Mouse (Mus musculus): ENCODE measurements around the gene Mfap4.

Mfap4 gene

DNA sequence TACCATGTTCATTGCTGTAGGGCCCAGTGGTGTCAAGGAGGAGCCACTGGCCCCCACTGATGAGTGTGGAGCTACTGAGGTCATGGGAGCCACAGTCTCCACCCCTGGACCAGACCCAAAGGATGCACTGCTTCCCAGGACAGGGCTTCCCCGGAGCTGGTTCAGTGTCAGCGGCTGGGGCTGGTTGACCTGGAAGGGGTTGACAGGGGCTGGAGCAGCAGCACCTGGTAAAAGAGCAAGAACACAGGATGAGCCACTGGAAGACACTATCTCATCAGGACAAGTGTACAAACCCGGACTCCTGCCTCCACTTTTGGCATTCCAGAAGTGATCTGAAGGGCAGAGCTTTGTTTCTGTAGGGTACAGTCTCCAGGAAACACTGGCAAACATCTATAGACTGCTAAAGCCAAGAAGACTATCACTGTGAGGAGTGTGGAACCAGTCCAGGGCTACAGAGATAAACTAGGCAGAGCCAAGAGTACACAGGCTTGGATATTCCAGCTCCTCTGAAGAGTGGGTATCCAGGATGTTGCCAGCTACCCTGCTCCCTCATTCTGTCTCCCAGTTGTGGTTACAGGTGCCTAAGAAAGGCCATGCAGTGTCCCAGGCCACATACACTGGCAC lies 34.4 kb downstream of the Mfap4 start:
- no peak for DNase-seq

DNA sequence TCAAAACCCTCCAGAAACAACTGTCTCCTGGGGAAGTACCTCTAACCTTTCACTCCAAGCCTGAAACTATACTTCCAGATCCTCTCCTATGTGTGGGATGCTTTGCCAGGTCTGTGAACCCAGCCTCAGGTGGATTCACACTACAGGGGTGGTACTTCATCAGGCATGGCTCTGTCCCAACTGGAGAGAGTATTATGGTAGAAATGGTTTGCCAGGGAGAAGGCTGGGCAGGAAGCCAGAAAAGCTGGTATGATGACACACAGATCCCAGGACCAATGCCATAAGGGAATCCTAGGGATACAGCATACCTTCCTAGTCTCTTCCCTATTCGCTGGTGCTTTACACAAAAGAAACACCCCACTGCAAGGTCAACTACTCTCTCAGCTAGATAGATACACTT lies 41.6 kb downstream of the Mfap4 start:
- no peak for DNase-seq

DNA sequence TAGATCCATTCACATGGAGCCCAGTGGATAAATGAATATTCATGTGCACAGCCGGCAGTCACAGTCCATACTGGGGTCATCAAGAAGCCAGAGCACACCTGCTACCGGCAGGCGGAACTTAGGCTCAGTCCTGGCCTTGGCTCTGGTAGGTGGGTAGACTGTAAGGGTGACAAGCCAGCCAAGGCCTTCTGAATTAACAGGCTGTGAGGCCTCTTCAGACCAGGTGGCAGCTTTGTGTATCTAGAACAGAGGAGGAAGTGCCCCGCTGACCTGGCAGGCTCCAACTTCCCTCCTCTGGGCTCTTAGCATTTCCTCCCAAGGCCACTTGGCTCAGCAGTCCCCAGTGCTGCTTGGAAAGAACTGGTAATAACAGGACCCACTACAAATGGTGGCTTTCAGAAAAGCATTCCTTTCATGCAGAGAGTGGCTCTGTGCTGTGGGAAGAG lies 44.1 kb downstream of the Mfap4 start:
- DNase-seq, result peak; percentile 68

DNA sequence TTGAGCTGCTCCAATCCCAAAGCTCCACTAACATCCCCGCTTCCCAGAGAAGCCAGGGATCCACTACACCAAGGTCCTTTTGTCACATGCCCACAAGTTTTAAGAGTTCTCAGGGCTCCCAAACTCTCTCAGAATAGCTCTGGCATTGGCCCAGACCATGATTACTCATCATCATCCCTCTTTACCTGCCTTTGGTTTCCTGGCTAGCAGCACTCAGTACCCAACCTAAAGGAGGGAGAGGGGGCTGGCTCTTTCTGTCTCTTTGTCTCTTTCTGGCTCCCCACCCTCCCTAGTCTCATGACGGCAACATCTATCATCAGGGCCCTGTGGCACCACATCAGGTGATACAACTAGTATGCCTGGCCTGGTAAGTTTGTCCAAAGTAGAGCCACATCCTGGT lies 47.6 kb downstream of the Mfap4 start:
- peak; percentile 48 for DNase-seq

DNA sequence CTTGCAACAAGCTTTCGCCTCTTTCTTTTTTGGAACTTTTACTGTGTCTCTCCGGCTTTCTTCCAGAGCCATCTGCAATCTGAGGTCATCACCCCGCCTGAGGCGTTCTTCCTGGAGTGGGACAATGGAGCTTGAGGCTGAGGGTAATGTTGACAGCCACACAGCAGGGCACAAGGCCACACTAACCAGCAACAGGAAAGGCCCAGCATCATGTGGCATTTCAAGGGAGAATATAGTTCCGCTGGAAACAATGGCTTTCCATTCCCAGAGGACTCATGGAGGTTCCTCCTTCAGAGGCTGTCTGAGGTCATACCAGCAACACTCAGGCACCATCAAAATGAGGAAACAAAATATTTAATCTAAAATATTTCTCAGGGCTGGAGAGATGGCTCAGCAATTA lies 48.3 kb downstream of the Mfap4 start:
- peak; percentile 74 for DNase-seq

DNA sequence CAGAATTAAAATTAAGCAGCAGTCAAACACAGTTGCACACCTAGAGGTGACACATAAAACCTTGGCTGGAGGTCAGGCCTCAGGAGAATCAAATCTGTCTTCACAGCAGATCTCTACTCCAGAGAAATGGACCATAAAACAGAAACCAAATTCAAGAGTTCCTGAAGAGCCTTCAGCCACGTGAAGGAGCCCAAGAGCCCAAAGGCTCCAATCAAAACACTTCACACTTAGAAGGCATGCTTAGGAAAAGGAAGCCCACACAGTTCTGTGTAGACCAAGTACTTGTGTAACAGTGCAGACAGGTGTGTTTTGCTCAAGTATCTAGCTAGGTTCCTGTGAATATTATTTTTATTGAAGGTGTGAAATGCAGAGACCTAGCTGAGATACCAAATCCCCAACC lies 50.3 kb downstream of the Mfap4 start:
- DNase-seq, result no peak

DNA sequence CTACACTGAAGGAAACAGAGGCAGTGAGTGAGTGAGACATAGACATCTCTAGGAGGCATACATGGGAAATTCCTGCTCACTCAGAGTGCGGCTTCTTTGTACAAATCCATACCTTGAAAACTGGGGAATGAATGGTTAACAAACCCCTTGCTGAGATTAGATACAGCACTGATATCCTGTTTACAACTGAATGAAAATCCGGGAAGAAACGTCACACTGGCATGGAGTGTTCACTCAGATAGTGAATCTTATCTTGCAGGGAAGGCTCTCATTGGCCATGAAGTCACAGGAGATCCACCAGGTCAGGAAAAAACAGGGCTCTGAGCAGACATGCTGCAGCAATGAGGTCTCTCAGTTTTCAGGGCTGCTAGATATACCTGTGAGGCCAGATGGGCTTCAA lies 51.7 kb downstream of the Mfap4 start:
- DNase-seq, result no peak

DNA sequence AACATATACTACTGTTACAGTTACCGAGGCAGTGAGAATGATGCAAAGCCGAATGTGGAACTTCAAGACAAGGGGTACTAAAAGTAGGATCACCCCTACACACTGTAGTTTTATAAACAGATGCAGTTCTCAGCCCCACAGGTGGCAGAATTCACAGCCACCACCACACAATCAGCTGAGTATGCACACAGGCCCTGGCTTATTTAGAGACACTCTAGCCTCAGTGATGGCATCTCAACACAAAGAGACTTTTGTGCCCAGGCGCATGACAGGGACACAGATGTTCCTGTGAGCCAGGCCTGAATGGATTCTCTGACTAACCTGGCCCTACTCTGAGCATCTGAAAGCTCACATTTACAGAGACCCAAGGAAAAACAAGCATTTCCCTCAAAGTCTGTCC lies 52.1 kb downstream of the Mfap4 start:
- DNase-seq, result no peak
